Mouse (Mus musculus) lung, adult 2 months (tissue): ENCODE data around the gene Cenpq. TPM values are rescaled to one million over a fixed set of nuclear protein-coding genes. Genes with fewer than 3 reads are reported as not detected.

Source experiments
- DNase-seq: peaks from one replicate; pipeline ENCODE4 v3.0.0; 2022
- H3K4me1 ChIP-seq: fragments of 200-500 bp; 2 replicates; pipeline ENCODE4 v1.6.1; 2011; ENCODE audit warnings: low read length; ENCODE audit not compliant: control insufficient read depth, insufficient read depth
- H3K4me3 ChIP-seq: fragments of 200-500 bp; replicated peaks from 2 replicates; pipeline ENCODE3; 2011; ENCODE audit warnings: low read depth, mild to moderate bottlenecking, control low read depth, low read length; ENCODE audit errors: extremely low read depth
- CTCF ChIP-seq: fragments of 200-500 bp; IDR thresholded peaks from 2 replicates; pipeline ENCODE4 v1.5.1; 2011; ENCODE audit warnings: mild to moderate bottlenecking, low read length, control low read depth; ENCODE audit not compliant: insufficient read depth
- POLR2A ChIP-seq: fragments of 200-500 bp; IDR thresholded peaks from 2 replicates; pipeline ENCODE4 v1.6.1; 2011; ENCODE audit warnings: low read depth, mild to moderate bottlenecking, control low read depth, low read length, borderline replicate concordance; ENCODE audit errors: extremely low read depth
- WGBS: fragments of 180-500 bp; shearing (Covaris S2); methylation state at CpG from one replicate; pipeline ENCODE4 v1.1.7; 2018; 5-methylcytosine and 5-hydroxymethylcytosine counted together
- polyA plus RNA-seq: library from polyadenylated mRNA; depleted of rRNA; stranded (reverse); fragments of >200 nt; gene quantifications from 2 replicates; pipeline ENCODE4 v1.2.3, GENCODE M21; 2012; rRNA removed

The Cenpq gene
- polyA plus RNA-seq = 0.42 and 0.47 TPM in 2 replicates

GRCm38 (mm10) chr17:40934420-40935231 is at the start of gene Cenpq, which contains the start of gene Mut:
Gene Cenpq (minus strand): TSS chr17:40935047.
Gene Mut (plus strand): TSS chr17:40934685.
- Histone ChIP-seq H3K4me3 (peak within 1 kb of the TSS; percentile 93), H3K4me1 (peaks cover 2% of the 10 kb centered on the region; the same call in 1 of the 2 replicates)
- WGBS = under 1% methylated on average over 50 of the region's 50 CpGs
- peak; percentile 97 for DNase-seq
- TF ChIP-seq CTCF (no peak), POLR2A (peak; percentile 80; the same call in 1 of the 2 replicates)

DNA sequence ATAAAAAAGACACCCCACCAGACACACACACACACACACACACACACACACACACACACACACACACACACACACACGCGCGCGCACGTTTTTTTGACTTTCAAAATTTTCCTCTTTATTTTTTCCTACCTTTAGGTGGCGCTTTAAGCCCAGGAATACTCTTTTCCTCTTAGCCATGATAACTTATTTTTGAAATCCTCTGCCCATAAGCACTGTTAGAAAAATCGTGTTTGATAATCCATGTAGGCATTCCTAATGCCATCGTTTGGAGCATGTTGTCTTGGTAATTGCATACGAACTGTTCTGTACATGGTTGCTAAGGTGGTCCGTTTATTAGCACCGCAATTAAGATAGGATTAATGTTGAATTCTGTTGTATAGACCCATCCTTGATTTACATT is 43.1 kb upstream of the Cenpq start:
- 73% methylated on average over 11 of the region's 11 CpGs for WGBS
- H3K4me3 ChIP-seq = no peak overlapping the region
- no peak for DNase-seq
- no peaks in the 10 kb centered on the region for H3K4me1 ChIP-seq
- TF ChIP-seq CTCF (no peak), POLR2A (no peak)

DNA sequence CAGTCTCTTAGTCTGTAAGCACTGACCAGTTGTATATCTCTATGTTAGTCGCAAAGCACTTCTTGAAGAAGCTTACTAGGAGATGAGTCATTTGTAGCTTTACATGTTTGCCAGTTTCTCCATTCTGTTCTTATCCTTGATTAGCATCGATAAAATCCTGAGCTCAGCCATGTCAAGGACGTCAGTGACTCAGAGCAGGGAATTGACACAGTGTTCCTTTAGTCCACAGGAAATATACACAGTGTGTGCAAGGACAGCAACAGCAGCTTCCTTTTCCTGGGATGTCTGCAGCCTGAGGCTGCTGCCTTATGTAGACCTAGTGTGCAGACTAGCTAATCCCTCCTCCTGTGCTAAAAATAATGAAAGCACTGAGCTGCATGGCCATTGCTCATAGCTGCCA is 13.7 kb upstream of the Cenpq start:
- TF ChIP-seq POLR2A = no peak
- TF ChIP-seq CTCF = no peak
- Histone ChIP-seq H3K4me1 (no peaks in the 10 kb centered on the region), H3K4me3 (no peak overlapping the region)
- DNase-seq = no peak
- 57% methylated on average over 3 of the region's 3 CpGs for WGBS

- no peak for DNase-seq
- Histone ChIP-seq H3K4me3 (peak overlapping the region; percentile 57), H3K4me1 (peaks cover 2% of the 10 kb centered on the region; the same call in 1 of the 2 replicates)
- under 1% methylated on average over 14 of the region's 14 CpGs for WGBS
- TF ChIP-seq CTCF (no peak), POLR2A (no peak)
Observed at GRCm38 (mm10) chr17:40933985-40934384, 862 bp downstream of the Cenpq start.

DNA sequence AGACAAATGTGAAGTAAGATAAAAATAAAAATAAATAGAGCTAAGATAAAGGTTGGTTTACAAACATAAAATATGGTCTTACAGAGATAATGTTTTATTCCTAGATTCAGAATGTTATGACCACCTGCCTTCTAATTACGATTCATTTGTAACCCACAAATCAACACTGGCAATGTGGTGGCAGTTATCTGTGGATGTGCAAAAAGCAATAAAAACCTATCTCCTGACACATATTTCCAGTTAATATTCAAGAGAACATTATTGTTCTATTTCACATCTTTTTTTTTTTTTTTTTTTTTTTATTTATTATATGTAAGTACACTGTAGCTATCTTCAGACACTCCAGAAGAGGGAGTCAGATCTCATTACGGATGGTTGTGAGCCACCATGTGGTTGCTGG is 19.3 kb downstream of the Cenpq start:
- H3K4me1 ChIP-seq = no peaks in the 10 kb centered on the region
- H3K4me3 ChIP-seq = no peak overlapping the region
- WGBS = 86% methylated on average over 2 of the region's 2 CpGs
- DNase-seq = no peak
- no peak for TF ChIP-seq CTCF

DNA sequence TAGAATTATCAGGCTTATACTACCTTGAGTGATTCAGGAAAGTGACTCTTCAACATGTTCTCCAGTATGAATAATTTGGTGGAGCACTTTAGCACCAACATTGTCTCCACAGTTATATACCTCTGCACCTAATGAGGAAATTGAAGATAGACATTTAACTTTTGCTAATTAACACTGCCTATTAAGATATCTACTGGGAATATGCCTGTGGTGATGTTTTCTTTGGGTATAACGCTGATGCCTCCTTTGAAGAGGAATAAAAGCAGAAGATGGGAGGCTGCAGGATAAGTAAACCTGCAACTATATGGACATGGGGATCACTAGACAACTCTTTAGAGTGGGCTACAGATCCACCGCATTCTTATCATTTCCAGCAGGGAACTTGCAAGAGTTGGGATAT is 20.6 kb downstream of the Cenpq start, which contains the start of gene Glyatl3:
TSS of gene Glyatl3 (minus strand) at position 101 of the 400 bp plus-strand sequence.
- no peak for TF ChIP-seq POLR2A
- TF ChIP-seq CTCF = no peak
- DNase-seq = no peak
- WGBS = 92% methylated on average over 2 of the region's 2 CpGs
- Histone ChIP-seq H3K4me3 (no peak within 1 kb of the TSS), H3K4me1 (no peaks in the 10 kb centered on the region)

- DNase-seq = no peak
Observed at GRCm38 (mm10) chr17:40904721-40905154, 30.1 kb downstream of the Cenpq start.

GRCm38 (mm10) chr17:40904056-40904597 is 30.7 kb downstream of the Cenpq start:
- no peak overlapping the region for H3K4me3 ChIP-seq
- no peaks in the 10 kb centered on the region for H3K4me1 ChIP-seq
- 12% methylated on average over 11 of the region's 11 CpGs for WGBS
- no peak for TF ChIP-seq CTCF
- TF ChIP-seq POLR2A = no peak
- no peak for DNase-seq

More at GRCm38 (mm10) chr17:40904721-40905154, 30.1 kb downstream of the Cenpq start:
- TF ChIP-seq CTCF (no peak), POLR2A (no peak)
- Histone ChIP-seq H3K4me3 (no peak overlapping the region), H3K4me1 (no peaks in the 10 kb centered on the region)
- WGBS = 9% methylated on average over 14 of the region's 14 CpGs

GRCm38 (mm10) chr17:40903345-40903744 is 31.5 kb downstream of the Cenpq start:
- no peak for DNase-seq
- Histone ChIP-seq H3K4me3 (no peak overlapping the region), H3K4me1 (no peaks in the 10 kb centered on the region)
- 60% methylated on average over 4 of the region's 4 CpGs for WGBS
- TF ChIP-seq CTCF = no peak
- TF ChIP-seq POLR2A = no peak
